Mouse (Mus musculus): ENCODE results near the gene Coil. TPM values are rescaled to one million over a fixed set of nuclear protein-coding genes. Genes with fewer than 3 reads are reported as not detected.

The Coil gene
- 10 to 100 TPM in 1 of 2 experiments, 1 to 10 TPM in 1; 9.1 to 10.9 TPM for total RNA-seq (2021)
- long read RNA-seq, experiment 1, transcript Coil-201 (7 exons, 2,607 nt): major isoform, 15 of 21 reads
- long read RNA-seq, experiment 1, partial matches to known transcripts: 1 of 21 reads
- long read RNA-seq, experiment 1, other reads (novel, unspliced or antisense): 5 of 21 reads
- long read RNA-seq, experiment 2, transcript Coil-201 (7 exons, 2,607 nt): major isoform, 13 of 15 reads
- long read RNA-seq, experiment 2, partial matches to known transcripts: 1 of 15 reads
- long read RNA-seq, experiment 2, other reads (novel, unspliced or antisense): 1 of 15 reads

DNA sequence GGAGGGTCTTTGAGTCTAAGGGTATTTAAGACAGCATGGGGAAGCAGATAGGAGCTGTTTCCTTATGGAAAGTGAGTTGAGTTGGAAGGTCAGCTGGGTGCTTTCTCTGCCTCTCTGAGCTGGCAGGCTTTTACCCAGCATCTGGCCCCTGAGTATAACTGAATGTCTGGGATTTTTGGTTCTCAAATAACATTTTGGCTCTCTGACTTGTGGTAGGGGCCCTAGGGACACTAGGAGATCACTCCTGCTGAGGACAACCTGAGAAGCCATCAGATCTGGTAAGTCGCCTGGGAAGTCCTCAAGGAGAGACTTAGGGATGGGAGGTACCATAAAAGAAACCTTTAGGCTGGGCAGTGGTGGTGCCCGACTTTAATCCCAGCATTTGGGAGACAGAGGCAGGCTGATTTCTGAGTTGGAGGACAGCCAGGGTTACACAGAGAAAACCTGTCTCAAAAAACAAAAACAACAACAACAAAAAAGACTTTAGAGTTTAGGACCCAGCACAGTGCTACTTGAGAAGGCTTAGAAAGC is at the start of gene Coil:
Gene Coil (plus strand): TSS at position 51 of the 531 bp plus-strand sequence.
- peak; percentile 44 for DNase-seq

DNA sequence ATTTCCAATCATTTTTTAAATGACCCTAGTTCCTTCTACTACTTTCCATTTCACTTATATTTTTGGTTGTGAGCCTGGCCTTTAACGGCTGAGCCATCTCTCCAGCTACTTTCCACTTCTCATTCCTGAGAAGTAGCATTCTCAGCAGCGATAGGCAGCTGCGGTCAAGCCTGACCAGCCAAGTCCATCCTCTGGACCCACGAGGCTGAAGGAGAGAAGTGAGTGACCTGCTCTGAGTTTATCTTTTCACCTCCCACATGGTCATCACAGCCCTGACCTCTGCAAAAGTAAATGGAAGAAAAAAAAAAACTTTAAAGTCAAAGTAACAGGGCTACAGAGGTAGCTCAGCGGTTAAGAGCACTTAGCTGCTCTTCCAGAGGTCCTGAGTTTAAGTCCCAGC is 43.5 kb upstream of the Coil start:
- no peak for DNase-seq

DNA sequence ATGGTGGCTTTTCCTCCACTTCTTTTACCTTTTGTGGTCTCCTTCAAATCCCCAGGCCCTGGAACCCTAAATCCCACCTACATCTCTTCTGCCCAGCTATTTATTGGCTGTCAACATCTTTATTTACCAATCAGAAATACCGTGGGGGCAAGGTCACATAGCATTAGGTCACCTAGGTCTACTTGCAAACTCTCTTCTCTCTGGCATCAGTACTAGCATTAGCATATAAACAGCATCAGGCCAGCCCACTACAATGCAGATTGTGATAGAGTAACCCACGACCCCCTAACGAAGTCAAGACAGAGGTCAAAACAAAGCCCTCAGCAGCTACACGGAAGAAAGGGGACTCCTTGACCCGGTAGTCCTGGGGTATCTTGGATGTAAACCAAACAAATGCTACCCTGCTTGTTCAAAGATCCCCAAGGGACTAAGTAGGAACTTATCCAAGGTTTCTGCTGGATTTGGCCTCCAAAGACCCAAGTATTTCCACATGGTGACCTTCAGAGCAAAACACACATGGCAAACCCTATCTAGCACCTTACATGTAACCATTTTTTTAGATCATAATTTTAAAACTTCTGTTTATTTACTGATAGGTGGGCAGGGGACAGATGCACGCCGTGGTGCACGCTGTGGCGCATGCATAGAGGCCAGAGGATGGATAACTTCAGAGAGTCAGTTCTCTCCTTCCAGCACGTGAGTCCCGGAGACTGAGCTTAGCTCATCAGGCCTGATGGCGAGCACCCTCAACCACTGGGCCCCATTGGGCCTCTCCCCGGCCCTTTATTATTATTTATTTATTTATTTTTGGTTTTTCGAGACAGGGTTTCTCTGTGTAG is 38.1 kb upstream of the Coil start:
- DNase-seq: peak; percentile 30

- no peak for DNase-seq
These were observed 37.0 kb upstream of the Coil start for GRCm38 (mm10) chr11:88933030-88933429.

- peak; percentile 32 for DNase-seq
These were observed 35.7 kb upstream of the Coil start for GRCm38 (mm10) chr11:88934089-88935000.

GRCm38 (mm10) chr11:88937886-88938285 is 32.2 kb upstream of the Coil start:
- no peak for DNase-seq

DNA sequence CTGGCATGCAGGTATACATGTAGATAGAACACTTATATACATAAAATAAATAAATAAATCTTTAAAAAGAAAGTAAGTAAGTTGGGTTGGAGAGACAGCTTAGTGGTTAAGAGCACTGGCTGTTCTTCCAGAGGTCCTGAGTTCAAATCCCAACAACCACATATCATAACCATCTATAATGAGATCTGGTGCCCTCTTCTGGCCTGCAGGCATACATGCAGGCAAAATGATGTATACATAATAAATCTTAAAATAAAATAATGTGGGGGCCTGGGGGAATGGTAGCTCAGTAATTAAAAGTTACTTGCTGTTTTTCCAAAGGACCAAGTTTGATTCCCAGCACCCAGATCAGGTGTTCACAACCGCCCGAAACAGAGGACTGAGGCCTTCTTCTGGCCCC is 31.3 kb upstream of the Coil start:
- DNase-seq: no peak

DNA sequence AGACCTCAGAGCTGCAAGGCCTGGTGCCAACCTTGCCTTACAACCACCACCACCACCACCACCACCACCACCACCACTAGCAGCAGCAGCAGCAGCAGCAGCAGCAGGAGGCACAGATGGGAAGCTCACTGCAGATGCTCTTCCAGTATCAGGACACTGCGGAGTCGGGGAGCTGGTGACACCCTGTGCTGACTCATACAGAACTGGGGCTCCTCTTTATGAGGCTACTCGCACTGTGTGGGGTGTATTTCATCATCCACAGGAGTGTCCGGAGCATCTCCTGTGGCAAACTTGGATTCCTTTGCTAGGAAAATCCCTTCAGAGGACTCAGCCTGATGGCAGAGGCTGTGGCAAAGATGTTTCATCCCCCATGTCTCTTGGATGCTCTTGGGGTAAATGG is 30.4 kb upstream of the Coil start:
- DNase-seq: no peak

GRCm38 (mm10) chr11:88941489-88941888 is 28.6 kb upstream of the Coil start:
- no peak for DNase-seq

- no peak for DNase-seq
These were observed 24.0 kb upstream of the Coil start for GRCm38 (mm10) chr11:88945971-88946585.

DNA sequence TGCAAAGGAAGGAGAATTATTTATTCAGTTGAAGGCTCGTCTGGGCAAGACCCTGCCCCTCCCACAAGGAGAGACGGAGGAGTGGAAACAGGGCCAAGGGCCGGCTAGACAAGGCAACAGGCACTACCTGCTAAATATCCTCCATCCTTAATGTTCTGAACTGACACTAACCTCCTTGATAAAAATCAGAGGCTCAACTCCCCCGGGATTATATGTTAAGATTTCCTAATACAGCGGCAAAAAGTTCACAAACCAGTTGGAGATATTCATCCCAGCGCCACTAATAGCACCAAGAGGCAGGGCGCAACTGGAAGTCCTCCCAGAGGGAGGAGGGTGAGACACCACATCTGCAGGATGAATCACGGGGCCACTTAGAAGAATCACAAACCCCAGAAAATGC is 21.2 kb upstream of the Coil start:
- no peak for DNase-seq

DNA sequence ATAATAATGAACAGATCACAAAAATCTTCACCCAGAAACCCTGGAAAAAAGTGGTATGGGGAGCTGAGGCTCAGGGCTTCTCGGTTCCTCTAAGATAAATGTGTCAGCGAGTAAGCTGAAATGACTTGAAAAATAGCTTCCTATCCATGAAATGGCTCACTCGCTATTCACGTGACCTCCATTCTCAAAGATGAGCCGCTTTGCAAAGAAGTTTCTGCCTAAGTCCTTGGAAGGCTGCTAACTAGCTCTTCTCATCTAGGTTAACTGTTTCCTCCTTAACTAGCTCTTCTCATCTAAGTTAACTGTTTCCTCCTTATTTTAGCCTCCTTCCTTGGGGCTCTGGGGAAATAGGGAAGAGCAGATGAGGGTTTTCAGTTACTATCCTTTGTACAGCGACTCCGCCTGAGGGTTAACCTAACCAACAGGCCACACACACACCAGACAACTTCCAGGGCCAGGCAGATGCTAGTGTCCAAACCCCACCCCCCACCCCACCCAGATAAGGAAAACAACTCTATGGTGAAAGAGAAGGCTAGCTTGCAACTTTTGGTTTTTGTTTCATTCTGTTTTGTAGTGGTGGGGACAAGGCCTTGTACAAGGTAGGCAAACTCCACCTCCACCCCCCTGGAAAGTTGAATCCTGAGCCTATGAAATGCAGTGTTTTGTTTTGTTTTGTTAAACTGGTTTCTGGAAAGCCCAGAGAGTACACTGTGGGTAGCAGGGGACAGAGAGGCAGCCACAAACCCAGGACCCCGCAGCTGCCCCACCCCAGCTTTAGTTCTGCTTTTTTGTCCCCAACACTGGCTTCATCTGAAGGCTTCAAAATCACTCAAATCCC is 20.0 kb upstream of the Coil start:
- no peak for DNase-seq

- DNase-seq: no peak
These were observed 19.3 kb upstream of the Coil start for GRCm38 (mm10) chr11:88950640-88951250.

DNA sequence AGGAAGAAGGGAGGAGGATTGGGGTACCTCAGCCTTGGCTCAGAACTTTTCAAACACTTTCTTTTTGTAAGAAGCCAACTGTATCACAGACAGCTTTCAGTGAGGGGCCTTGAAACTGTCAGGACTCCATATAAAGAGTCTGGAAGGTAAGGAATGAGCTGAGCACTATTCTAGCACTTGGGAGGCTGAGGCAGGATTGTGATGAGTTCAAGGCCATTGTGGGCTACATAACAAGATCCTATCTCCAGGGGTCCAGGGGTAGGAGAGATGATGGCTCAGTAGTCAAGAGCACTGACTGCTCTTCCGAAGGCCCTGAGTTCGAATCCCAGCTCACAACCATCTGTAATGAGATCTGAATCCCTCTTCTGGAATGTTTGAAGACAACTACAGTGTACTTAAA is 18.5 kb upstream of the Coil start:
- no peak for DNase-seq

DNA sequence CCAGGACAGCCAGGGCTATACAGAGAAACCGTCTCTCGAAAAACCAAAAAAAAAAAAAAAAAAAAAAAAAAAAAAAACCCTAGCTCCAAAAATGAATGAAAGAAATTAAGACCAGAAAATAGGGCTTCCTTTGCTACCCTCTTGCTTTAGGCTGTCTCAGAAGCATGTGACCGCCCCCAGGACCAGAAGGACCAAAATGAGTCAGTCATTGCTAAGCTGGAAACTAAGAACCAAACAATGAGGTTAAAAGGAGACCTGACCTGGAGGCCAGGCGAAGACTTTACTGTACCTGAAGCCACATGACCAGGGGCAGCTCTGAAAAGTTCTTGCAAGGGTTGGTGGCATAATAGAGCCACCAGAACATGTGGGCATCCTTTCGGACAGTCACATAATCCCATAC is 17.9 kb upstream of the Coil start:
- no peak for DNase-seq

DNA sequence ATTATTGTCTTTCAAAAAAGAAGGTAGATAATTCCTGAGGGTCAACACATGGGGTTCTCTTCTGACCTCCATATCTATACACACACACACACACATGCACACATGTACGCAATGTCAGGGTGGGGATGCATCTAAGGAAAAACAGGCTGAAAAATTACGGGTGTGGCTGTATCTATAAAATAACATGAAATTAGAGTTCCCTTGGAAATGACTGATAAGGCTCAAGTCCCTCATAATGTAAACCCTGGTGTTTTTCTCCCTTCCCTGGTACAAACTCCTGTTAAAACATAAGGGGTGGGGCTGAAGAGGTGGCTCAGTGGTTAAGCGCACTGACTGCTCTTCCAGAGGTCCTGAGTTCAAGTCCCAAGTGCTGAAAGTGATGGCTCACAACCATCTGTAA is 16.5 kb upstream of the Coil start:
- DNase-seq: no peak

DNA sequence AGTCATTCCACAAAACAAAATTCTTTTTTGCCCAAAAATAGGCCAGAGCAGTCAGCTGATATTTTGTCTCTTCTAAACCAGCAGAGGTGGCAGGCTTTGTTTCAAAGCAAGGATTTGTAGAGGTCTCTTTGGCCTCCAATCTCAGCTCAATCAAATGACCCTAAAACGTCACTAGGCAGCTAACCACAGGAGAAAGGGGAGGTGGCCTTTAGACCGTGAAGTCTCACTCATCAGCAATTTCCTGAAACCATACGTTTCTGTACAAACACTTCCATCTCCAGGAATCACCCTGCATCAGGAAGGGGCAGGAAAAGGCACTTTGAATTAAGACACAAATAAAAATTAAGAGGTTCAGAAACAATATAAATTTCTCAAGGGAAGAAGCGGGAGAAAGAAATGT is 15.2 kb upstream of the Coil start:
- peak; percentile 38 for DNase-seq

- DNase-seq: peak; percentile 98
These were observed 14.7 kb upstream of the Coil start, which contains the start of gene Scpep1 for GRCm38 (mm10) chr11:88955217-88955969. Gene Scpep1, minus strand, starts transcription at chr11:88955465.

DNA sequence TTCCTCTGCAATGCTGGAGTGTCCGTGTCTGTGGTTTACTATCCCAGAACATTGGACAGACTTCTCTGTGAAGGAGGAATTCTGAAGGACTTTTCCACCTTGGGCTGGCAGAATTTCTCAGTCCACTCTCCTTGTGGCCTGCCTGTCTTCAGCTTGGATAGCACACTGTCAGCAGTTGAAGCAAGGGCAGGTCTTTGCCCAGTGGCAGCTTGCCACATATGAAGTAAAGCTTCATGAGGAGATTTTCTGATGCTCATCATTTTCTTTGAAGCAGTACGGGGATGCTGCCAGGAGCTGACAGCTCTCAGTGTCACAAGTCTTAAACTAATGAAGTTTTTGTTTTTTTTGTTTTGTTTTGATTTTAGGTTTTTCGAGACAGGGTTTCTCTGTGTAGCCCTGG is 11.2 kb upstream of the Coil start:
- no peak for DNase-seq
